Mouse (Mus musculus) limb, embryonic 14.5 days (tissue): Measurements from ENCODE around the gene Ints14. TPM values are rescaled to one million over a fixed set of nuclear protein-coding genes. Genes with fewer than 3 reads are reported as not detected.
"Not testable (repeated sequence)": the region's sequence is repeated elsewhere in the genome, so short reads cannot be mapped to it uniquely, and the experiment has no call there.

ENCODE experiments used
- ATAC-seq: fragments of 200-750 bp; cut with Nextera tagmentation; 2 replicates; pipeline ENCODE4 v1.8.0; 2017; ENCODE audit warnings: low read depth, moderate number of reproducible peaks, moderate TSS enrichment; ENCODE audit not compliant: low FRiP score
- DNase-seq: peaks from one replicate; pipeline ENCODE4 v3.0.0-alpha.2; 2015; ENCODE audit warnings: low spot score
- H3K27ac ChIP-seq: fragments of 300-500 bp; sonication (generic); replicated peaks from 2 replicates; pipeline ENCODE4 v1.5.1; 2014; ENCODE audit warnings: low read depth, mild to moderate bottlenecking, low read length, moderate library complexity, mixed read lengths
- H3K27me3 ChIP-seq: fragments of 300-500 bp; sonication (generic); 2 replicates; pipeline ENCODE4 v1.6.1; 2014; ENCODE audit warnings: low read length, mixed read lengths; ENCODE audit not compliant: control insufficient read depth, insufficient read depth
- H3K36me3 ChIP-seq: fragments of 300-500 bp; sonication (generic); 2 replicates; pipeline ENCODE4 v1.6.1; 2014; ENCODE audit warnings: mild to moderate bottlenecking, low read length, moderate library complexity, mixed read lengths; ENCODE audit not compliant: control insufficient read depth, insufficient read depth
- H3K4me1 ChIP-seq: fragments of 300-500 bp; sonication (generic); 2 replicates; pipeline ENCODE4 v1.6.1; 2014; ENCODE audit warnings: antibody characterized with exemption, low read length, mixed read lengths; ENCODE audit not compliant: control insufficient read depth, insufficient read depth
- H3K4me2 ChIP-seq: fragments of 300-500 bp; sonication (generic); replicated peaks from 2 replicates; pipeline ENCODE4 v1.6.1; 2014; ENCODE audit warnings: low read depth, mild to moderate bottlenecking, low read length, moderate library complexity; ENCODE audit not compliant: severe bottlenecking
- H3K4me3 ChIP-seq: fragments of 300-500 bp; sonication (generic); replicated peaks from 2 replicates; pipeline ENCODE4 v1.5.1; 2014; ENCODE audit warnings: low read length
- H3K9ac ChIP-seq: fragments of 300-500 bp; sonication (generic); 2 replicates; pipeline ENCODE4 v1.6.1; 2014; ENCODE audit warnings: mild to moderate bottlenecking, low read depth, low read length, moderate library complexity; ENCODE audit not compliant: severe bottlenecking
- H3K9me3 ChIP-seq: fragments of 300-500 bp; sonication (generic); 2 replicates; pipeline ENCODE4 v1.6.1; 2016; ENCODE audit warnings: low read length; ENCODE audit not compliant: control insufficient read depth
- POLR2A ChIP-seq: fragments of 200-500 bp; IDR thresholded peaks from 2 replicates; pipeline ENCODE4 v1.8.0; 2012; ENCODE audit warnings: inconsistent platforms, mild to moderate bottlenecking, moderate library complexity, borderline replicate concordance; ENCODE audit not compliant: insufficient read depth, insufficient read length; ENCODE audit errors: extremely low read depth
- WGBS: fragments of 180-500 bp; shearing (Covaris S2); extraction: QIAGEN DNeasy Blood & Tissue Kit; methylation state at CpG from one replicate; pipeline ENCODE4 v1.1.7; 2014; 5-methylcytosine and 5-hydroxymethylcytosine counted together
- polyA plus RNA-seq, 2 experiments: library from polyadenylated mRNA; depleted of rRNA in 1 of 2; stranded (reverse) in 1 of 2; unstranded in 1 of 2; fragments of >200 nt; fragmentation: Nextera tagmentation in 1 of 2; extraction: Ambion mirVana in 1 of 2; gene quantifications; 2 replicates each; pipeline versions ENCODE4 v1.2.1 to v1.2.3; 2012 to 2014

Gene Ints14
- polyA plus RNA-seq, 2 experiments = 38.1 to 50.4 TPM

- DNase-seq (no peak), ATAC-seq (no peak)
- peaks cover 12% of the 10 kb centered on the region for H3K4me1 ChIP-seq
- no peak overlapping the region for H3K4me2 ChIP-seq
- H3K36me3 ChIP-seq = no peaks in the 10 kb centered on the region
- WGBS = 92% methylated on average over 3 of the region's 3 CpGs
- H3K9me3 ChIP-seq = no peaks in the 10 kb centered on the region
- H3K27ac ChIP-seq = no peak overlapping the region
- no peak overlapping the region for H3K4me3 ChIP-seq
- no peak overlapping the region for H3K9ac ChIP-seq
- TF ChIP-seq POLR2A = no peak
- H3K27me3 ChIP-seq = no peaks in the 10 kb centered on the region
Observed at GRCm38 (mm10) chr9:65023447-65023846, 62.7 kb downstream of the Ints14 start.

GRCm38 (mm10) chr9:65027241-65027640 lies 66.5 kb downstream of the Ints14 start:
- no peak overlapping the region for H3K4me3 ChIP-seq
- WGBS = 71% methylated on average over 7 of the region's 7 CpGs

GRCm38 (mm10) chr9:65028313-65028712 lies 67.6 kb downstream of the Ints14 start:
- no peak overlapping the region for H3K4me2 ChIP-seq
- H3K36me3 ChIP-seq = no peaks in the 10 kb centered on the region
- peaks cover 3% of the 10 kb centered on the region; the same call in 1 of the 2 replicates for H3K4me1 ChIP-seq
- H3K9ac ChIP-seq = no peak overlapping the region
- H3K4me3 ChIP-seq = no peak overlapping the region
- ATAC-seq = no peak
- DNase-seq = no peak
- no peak for TF ChIP-seq POLR2A
- H3K9me3 ChIP-seq = no peaks in the 10 kb centered on the region
- H3K27me3 ChIP-seq = no peaks in the 10 kb centered on the region
- no peak overlapping the region for H3K27ac ChIP-seq
- 90% methylated on average over 5 of the region's 5 CpGs for WGBS

More at GRCm38 (mm10) chr9:65027241-65027640, 66.5 kb downstream of the Ints14 start:
- Histone ChIP-seq H3K36me3 (no peaks in the 10 kb centered on the region), H3K9me3 (no peaks in the 10 kb centered on the region), H3K27ac (no peak overlapping the region), H3K27me3 (no peaks in the 10 kb centered on the region), H3K4me2 (no peak overlapping the region), H3K4me1 (peaks cover 1% of the 10 kb centered on the region), H3K9ac (no peak overlapping the region)
- TF ChIP-seq POLR2A = no peak
- ATAC-seq (no peak), DNase-seq (no peak)

GRCm38 (mm10) chr9:65031355-65031754 lies 70.7 kb downstream of the Ints14 start:
- not testable (repeated sequence) for H3K9ac ChIP-seq, H3K27me3 ChIP-seq, H3K4me2 ChIP-seq, H3K4me1 ChIP-seq, H3K27ac ChIP-seq, ATAC-seq, DNase-seq, H3K4me3 ChIP-seq, H3K9me3 ChIP-seq
- WGBS = 76% methylated on average over 5 of the region's 5 CpGs
- H3K36me3 ChIP-seq = peaks cover 15% of the 10 kb centered on the region; the same call in 1 of the 2 replicates

DNA sequence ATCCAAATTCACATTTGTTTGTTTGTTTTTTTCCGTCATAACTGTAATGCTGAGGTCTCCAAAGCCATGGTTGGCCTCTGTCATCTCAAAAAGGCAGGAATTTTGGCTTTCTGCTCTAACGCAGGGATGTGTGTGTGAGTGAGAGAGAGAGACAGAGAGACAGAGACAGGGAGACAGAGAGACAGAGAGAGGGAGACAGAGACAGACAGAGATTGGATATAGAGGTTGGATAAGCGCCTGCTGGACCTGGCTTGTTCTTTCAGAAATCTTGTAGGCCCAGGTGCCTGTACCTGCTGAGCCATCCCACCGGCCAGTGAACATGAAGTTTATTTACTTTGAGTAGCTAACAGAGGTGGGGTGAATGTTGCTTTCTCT lies 71.2 kb downstream of the Ints14 start:
- Histone ChIP-seq H3K9me3 (no peaks in the 10 kb centered on the region), H3K9ac (no peak overlapping the region)

More for the DNA sequence above, 71.2 kb downstream of the Ints14 start:
- Histone ChIP-seq H3K4me2 (peak overlapping the region; percentile 18; the same call in 1 of the 2 replicates), H3K4me3 (peak overlapping the region; percentile 91), H3K36me3 (peaks cover 20% of the 10 kb centered on the region), H3K27me3 (no peaks in the 10 kb centered on the region), H3K4me1 (peaks cover 5% of the 10 kb centered on the region; the same call in 1 of the 2 replicates), H3K27ac (no peak overlapping the region)
- DNase-seq (no peak), ATAC-seq (no peak)
- WGBS = 40% methylated on average over 4 of the region's 4 CpGs
- TF ChIP-seq POLR2A = no peak
